Mouse (Mus musculus): Measurements from ENCODE around the gene Aox3. TPM values are rescaled to one million over a fixed set of nuclear protein-coding genes. Genes with fewer than 3 reads are reported as not detected.

Aox3 gene
- polyA plus RNA-seq, 1 experiment from 2014 or later, result 5.2 TPM

DNA sequence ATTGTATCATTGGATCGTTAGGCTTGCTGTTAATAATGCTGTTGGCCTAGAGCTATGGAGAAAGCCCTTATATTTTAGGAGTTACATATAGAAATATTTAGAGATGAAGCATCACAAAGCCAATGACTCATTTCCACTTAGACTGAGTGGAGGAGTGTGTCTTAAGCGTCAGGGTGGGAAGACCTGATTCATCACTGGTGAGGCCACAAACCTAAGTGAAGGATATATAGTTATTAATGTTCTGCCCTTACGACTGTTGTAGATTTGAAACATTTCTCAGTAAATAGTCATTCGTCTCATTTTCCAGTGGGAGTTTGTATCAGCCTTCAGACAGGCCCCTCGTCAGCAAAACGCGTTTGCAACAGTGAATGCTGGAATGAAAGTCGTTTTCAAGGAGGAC, 39.3 kb downstream of the Aox3 start:
- H3K27me3 ChIP-seq, result no peaks in the 10 kb centered on the region
- H3K36me3 ChIP-seq, result no peaks in the 10 kb centered on the region
- WGBS, result 55% methylated on average over 8 of the region's 8 CpGs
- H3K9me3 ChIP-seq (replicated peaks), result no peaks in the 10 kb centered on the region
- no peak overlapping the region for H3K4me2 ChIP-seq
- H3K9ac ChIP-seq, result no peak overlapping the region
- ATAC-seq (replicated peaks; ENCODE audit: low FRiP score), result no peak
- H3K27ac ChIP-seq, result no peak overlapping the region
- no peaks in the 10 kb centered on the region for H3K4me1 ChIP-seq
- no peak overlapping the region for H3K4me3 ChIP-seq (replicated peaks)

DNA sequence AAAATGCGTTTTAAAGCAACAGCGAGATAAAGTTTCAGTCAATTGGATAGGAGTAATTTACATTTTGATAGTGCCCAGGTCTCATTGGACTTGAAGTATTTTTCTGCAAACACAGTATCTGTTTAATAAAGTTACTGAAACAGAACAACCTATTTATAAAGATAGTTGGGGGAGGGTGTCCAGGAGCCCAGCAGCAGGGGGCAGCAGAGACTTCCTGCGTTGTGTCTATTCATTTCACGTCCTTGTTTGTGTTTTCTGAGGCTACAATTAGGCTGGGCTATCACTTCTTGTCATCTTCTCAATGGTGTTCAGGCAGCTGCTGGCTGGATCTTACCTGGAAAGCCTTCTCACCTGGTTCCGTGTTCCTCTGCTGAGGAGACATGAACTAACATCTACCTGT, 43.8 kb downstream of the Aox3 start:
- Histone ChIP-seq H3K4me2 (no peak overlapping the region), H3K4me3 (replicated peaks) (no peak overlapping the region), H3K9me3 (replicated peaks) (no peaks in the 10 kb centered on the region), H3K36me3 (no peaks in the 10 kb centered on the region), H3K27me3 (no peaks in the 10 kb centered on the region), H3K9ac (no peak overlapping the region), H3K27ac (no peak overlapping the region), H3K4me1 (no peaks in the 10 kb centered on the region)
- ATAC-seq (replicated peaks; ENCODE audit: low FRiP score), result no peak
- WGBS, result 48% methylated on average over 5 of the region's 5 CpGs

DNA sequence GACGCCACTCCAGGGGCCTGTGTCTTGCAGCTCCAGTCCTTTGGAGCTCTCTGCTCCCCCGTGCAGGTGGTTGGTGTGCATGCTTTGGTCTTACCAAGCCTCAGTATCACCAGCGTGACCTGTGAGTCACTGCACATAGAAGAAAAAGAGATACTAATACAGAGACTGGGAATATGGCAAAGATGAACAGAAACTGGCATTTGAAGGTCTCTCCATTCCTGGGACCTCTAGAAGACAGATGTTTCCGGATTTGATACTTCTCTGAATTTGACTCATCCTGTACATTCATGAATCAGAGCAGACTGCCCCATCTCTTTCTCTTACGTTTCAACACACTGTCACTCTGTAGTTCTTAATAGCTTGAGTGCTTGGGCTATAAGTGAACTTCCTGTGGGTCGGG, 57.0 kb downstream of the Aox3 start:
- no peak for ATAC-seq (replicated peaks; ENCODE audit: low FRiP score)
- H3K36me3 ChIP-seq, result no peaks in the 10 kb centered on the region
- H3K4me1 ChIP-seq, result no peaks in the 10 kb centered on the region
- H3K4me3 ChIP-seq (replicated peaks), result no peak overlapping the region
- no peak overlapping the region for H3K9ac ChIP-seq
- no peaks in the 10 kb centered on the region for H3K9me3 ChIP-seq (replicated peaks)
- no peak overlapping the region for H3K27ac ChIP-seq
- no peak overlapping the region for H3K4me2 ChIP-seq
- no peaks in the 10 kb centered on the region for H3K27me3 ChIP-seq
- 72% methylated on average over 6 of the region's 6 CpGs for WGBS

DNA sequence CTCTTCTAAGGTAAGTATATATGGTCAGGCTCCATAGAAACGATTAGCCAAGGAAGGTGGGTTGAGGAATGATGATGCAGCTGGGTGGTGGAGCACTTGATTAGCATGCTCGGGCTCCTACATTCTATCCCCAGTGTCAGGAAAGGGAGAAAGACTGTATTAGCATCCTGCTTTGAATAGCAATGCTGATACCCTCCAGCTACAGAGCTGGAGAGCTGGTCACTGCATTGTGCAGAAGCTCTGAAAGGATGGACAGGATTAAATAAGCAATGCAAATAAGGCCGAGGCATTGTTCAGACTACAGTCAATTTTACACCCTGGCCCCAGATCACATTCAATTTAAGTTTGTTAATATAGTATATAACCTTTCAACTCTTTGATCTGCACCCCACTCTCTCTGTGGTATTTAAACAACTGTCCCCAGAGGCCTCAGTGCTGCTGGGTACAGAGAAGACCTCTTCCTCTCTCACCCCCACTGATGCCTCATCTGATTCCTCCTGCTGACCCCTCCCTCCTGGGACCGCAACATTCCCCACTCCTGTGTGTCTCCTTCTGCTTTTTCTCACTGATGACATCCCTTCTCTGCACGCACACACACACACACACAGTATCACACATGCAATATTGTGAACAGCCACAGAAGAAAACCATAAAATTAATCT, 75.7 kb downstream of the Aox3 start:
- no peak overlapping the region for H3K27ac ChIP-seq
- no peak overlapping the region for H3K4me3 ChIP-seq (replicated peaks)
- no peaks in the 10 kb centered on the region for H3K4me1 ChIP-seq
- H3K9me3 ChIP-seq (replicated peaks), result no peaks in the 10 kb centered on the region
- no peaks in the 10 kb centered on the region for H3K36me3 ChIP-seq
- 66% methylated on average over 5 of the region's 5 CpGs for WGBS
- no peak overlapping the region for H3K4me2 ChIP-seq
- no peaks in the 10 kb centered on the region for H3K27me3 ChIP-seq
- H3K9ac ChIP-seq, result no peak overlapping the region
- no peak for ATAC-seq (replicated peaks; ENCODE audit: low FRiP score)

DNA sequence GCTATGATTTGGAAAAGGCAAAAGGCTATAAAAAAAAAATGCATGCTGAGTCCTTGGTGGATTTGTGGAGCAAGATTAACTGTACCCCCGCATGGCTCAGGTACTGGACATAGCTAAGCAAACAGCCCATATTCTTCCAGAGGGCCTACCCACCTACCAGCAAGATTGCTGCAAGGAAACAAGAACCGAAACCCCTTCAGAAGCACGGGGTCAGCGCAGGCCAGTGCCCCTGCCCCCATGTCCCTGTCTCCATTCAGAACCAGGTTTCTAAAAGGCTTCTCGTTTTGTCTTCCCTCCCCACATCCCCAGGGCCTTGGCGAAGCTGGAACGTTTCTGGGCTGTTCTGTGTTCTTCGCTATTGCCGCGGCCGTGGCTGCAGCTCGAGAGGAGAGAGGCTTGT, 81.4 kb downstream of the Aox3 start:
- Histone ChIP-seq H3K36me3 (no peaks in the 10 kb centered on the region), H3K9ac (no peak overlapping the region), H3K4me1 (no peaks in the 10 kb centered on the region; the same call in 1 of the 2 replicates), H3K9me3 (replicated peaks) (no peaks in the 10 kb centered on the region), H3K27ac (no peak overlapping the region), H3K4me3 (replicated peaks) (no peak overlapping the region), H3K4me2 (no peak overlapping the region), H3K27me3 (no peaks in the 10 kb centered on the region)
- no peak for ATAC-seq (replicated peaks; ENCODE audit: low FRiP score)
- WGBS, result 69% methylated on average over 12 of the region's 12 CpGs

DNA sequence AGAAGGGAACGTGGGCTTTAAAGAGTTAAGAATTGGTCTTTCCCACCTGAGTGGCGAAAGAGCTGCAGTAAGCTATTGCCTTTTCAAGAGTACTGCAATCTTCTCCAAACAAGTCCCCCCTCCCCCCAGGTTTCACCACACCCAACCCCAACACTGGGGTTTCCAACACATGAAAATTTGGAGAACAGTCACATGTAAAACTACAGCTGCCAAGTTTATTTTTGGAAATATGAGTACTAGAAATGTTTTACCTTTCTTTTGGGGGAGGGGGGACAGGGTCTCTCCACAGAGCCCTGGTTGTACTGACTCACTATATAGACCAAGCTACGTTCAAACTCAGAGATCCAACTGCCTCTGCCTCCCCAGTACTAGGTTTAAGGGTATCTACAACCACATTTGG, 82.1 kb downstream of the Aox3 start:
- no peak overlapping the region for H3K4me2 ChIP-seq
- H3K4me3 ChIP-seq (replicated peaks), result no peak overlapping the region
- WGBS, result 74% methylated on average over 3 of the region's 3 CpGs
- no peaks in the 10 kb centered on the region for H3K36me3 ChIP-seq
- ATAC-seq (replicated peaks; ENCODE audit: low FRiP score), result no peak
- no peaks in the 10 kb centered on the region; the same call in 1 of the 2 replicates for H3K4me1 ChIP-seq
- no peak overlapping the region for H3K9ac ChIP-seq
- H3K9me3 ChIP-seq (replicated peaks), result no peaks in the 10 kb centered on the region
- H3K27ac ChIP-seq, result no peak overlapping the region
- H3K27me3 ChIP-seq, result no peaks in the 10 kb centered on the region

DNA sequence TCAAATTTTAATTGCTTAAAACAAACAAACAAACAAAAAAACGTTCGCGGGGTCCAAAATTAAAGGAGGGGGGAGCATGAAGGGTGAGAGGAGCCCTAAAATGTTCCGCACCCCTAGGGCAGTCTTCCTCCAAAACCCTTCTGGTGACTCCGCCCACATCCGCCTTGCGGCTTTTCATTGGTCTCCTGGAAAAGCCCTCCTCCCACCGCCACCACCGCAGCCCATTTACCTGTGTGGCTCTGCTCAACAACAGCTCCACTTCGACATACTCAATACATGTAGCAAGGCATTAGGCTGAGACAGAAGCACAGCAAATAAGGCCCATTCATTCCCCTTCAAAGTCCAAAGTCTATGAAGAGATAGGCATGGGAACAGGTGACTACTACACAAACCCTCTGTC, 82.6 kb downstream of the Aox3 start:
- H3K27me3 ChIP-seq, result no peaks in the 10 kb centered on the region
- no peak overlapping the region for H3K27ac ChIP-seq
- WGBS, result 24% methylated on average over 10 of the region's 10 CpGs
- no peak overlapping the region for H3K4me3 ChIP-seq (replicated peaks)
- no peaks in the 10 kb centered on the region; the same call in 1 of the 2 replicates for H3K4me1 ChIP-seq
- ATAC-seq (replicated peaks; ENCODE audit: low FRiP score), result no peak
- H3K9me3 ChIP-seq (replicated peaks), result no peaks in the 10 kb centered on the region
- no peaks in the 10 kb centered on the region for H3K36me3 ChIP-seq
- 0 out of 2 replicates have a peak overlapping the region, but pooled peaks have one; percentile 8 for H3K4me2 ChIP-seq
- no peak overlapping the region for H3K9ac ChIP-seq

DNA sequence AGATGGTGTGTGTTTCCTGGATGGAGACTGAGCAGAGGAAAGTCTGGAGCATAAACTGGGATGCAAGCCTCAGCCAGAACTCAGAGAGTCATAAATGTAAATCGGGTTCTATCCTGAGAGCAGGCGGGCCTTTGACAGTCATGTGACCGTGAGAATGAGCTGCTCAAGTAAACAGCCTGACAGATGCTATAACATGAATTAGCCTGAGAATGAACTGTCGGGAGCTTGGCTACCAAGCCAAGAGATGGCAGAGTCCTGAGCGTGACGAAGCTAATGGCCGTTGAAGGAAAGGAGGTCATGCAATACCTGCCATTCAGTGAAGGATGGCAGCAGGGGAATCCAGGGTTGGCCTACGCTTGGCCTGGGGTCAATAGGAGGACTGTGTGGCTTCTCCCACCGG, 84.1 kb downstream of the Aox3 start:
- H3K27ac ChIP-seq, result no peak overlapping the region
- H3K4me2 ChIP-seq, result no peak overlapping the region
- ATAC-seq (replicated peaks; ENCODE audit: low FRiP score), result peak; percentile 67; the same call in 1 of the 2 replicates
- no peaks in the 10 kb centered on the region for H3K36me3 ChIP-seq
- H3K4me3 ChIP-seq (replicated peaks), result no peak overlapping the region
- 26% methylated on average over 9 of the region's 9 CpGs for WGBS
- no peaks in the 10 kb centered on the region; the same call in 1 of the 2 replicates for H3K4me1 ChIP-seq
- H3K27me3 ChIP-seq, result no peaks in the 10 kb centered on the region
- H3K9ac ChIP-seq, result no peak overlapping the region
- no peaks in the 10 kb centered on the region for H3K9me3 ChIP-seq (replicated peaks)

DNA sequence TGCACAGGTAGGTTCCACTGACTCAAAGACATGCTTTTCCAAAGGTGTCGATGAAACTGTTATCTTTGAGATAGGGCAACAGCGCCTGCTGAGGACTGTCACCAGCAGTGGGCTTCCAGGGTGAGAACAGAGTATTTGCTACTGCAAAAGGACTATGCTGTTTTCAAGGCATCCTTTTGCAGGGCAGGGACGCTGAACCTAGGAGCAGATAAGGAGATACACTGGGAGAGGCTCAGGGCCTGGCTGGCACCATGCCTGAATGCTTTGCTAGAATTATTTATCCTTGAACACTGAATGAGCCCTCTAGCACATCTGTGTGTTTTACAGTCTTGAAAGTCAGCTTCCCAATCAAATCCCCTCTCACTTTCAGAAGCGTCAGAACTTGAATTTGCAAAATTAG, 85.5 kb downstream of the Aox3 start:
- Histone ChIP-seq H3K27me3 (no peaks in the 10 kb centered on the region), H3K4me3 (replicated peaks) (no peak overlapping the region), H3K9me3 (replicated peaks) (no peaks in the 10 kb centered on the region), H3K36me3 (no peaks in the 10 kb centered on the region), H3K27ac (no peak overlapping the region), H3K4me2 (no peak overlapping the region), H3K9ac (no peak overlapping the region), H3K4me1 (no peaks in the 10 kb centered on the region; the same call in 1 of the 2 replicates)
- WGBS, result 74% methylated on average over 4 of the region's 4 CpGs
- ATAC-seq (replicated peaks; ENCODE audit: low FRiP score), result no peak

DNA sequence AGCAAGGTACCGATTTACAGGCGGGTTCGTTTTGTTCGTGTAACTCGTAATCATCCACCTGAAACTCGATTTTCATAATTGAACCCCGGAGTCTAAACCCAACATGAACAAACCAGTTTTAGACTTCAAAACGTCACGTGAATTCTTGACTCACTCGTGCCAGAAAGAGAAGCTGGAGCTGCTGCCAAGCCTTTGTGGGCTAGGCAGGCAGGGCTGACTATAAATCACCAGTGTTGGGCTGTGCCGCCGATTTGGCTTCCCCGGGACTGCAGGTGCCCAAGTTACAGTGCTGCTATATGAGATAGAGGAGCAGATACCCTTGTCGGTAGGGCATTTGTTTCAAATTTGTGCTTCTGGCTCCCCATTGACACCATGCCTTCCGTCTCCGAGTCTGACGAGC, 97.3 kb downstream of the Aox3 start, which contains the start of gene Aox4:
TSS of gene Aox4 (plus strand) at position 195 of the 400 bp plus-strand sequence.
- H3K27ac ChIP-seq, result no peak within 1 kb of the TSS
- no peaks in the 10 kb centered on the region for H3K27me3 ChIP-seq
- no peaks in the 10 kb centered on the region for H3K36me3 ChIP-seq
- no peak for ATAC-seq (replicated peaks; ENCODE audit: low FRiP score)
- no peak within 1 kb of the TSS for H3K4me3 ChIP-seq (replicated peaks)
- no peaks in the 10 kb centered on the region for H3K9me3 ChIP-seq (replicated peaks)
- no peak within 1 kb of the TSS for H3K9ac ChIP-seq
- no peak within 1 kb of the TSS for H3K4me2 ChIP-seq
- no peaks in the 10 kb centered on the region for H3K4me1 ChIP-seq
- WGBS, result 64% methylated on average over 17 of the region's 17 CpGs

DNA sequence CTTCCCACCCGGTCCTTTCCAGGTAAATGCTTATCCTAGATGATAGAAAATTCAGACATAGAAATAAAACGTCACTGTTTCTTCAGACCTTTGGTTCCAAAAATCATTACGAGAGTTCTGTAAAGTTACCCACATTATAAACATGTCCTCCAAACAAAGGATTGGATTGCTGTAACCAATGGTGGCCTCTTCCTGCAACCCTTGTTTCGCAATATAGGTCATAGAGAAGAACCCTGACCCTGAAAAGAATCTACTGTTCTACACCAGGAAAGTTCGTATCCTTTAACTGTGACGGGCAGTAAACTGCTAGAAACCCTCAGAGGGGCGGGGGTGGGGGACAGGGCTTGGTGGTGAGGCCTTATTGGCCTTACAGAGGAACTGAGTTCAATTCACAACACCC, 99.9 kb downstream of the Aox3 start:
- WGBS, result 72% methylated on average over 7 of the region's 7 CpGs
- no peak overlapping the region for H3K4me2 ChIP-seq

DNA sequence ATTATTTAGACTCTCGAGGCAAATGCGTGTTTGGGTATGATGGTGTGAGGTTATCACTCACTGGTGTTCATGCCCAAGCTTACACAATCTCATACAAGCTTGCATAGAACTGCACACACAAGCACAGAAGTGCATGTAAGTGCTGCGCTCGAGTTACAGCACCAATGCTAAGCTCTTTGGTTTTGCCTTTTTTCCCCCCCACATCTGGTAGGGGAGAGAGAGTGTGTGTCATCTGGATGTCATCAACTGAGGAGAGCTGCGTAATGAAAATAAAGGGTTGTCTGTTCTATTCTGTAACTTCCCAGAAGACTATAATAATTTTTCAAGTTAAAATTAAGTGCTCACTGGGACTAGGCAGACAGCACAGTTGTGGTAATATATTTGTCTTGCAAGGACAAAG, 100.9 kb downstream of the Aox3 start:
- no peaks in the 10 kb centered on the region for H3K27me3 ChIP-seq
- 79% methylated on average over 5 of the region's 5 CpGs for WGBS
- no peaks in the 10 kb centered on the region for H3K36me3 ChIP-seq
- H3K9ac ChIP-seq, result no peak overlapping the region
- no peak for ATAC-seq (replicated peaks; ENCODE audit: low FRiP score)
- H3K9me3 ChIP-seq (replicated peaks), result no peaks in the 10 kb centered on the region
- no peaks in the 10 kb centered on the region for H3K4me1 ChIP-seq
- H3K4me2 ChIP-seq, result no peak overlapping the region
- no peak overlapping the region for H3K4me3 ChIP-seq (replicated peaks)
- H3K27ac ChIP-seq, result no peak overlapping the region

More for the DNA sequence above, 99.9 kb downstream of the Aox3 start:
- Histone ChIP-seq H3K9ac (no peak overlapping the region), H3K4me1 (no peaks in the 10 kb centered on the region), H3K4me3 (replicated peaks) (no peak overlapping the region), H3K27ac (no peak overlapping the region), H3K27me3 (no peaks in the 10 kb centered on the region), H3K9me3 (replicated peaks) (no peaks in the 10 kb centered on the region), H3K36me3 (no peaks in the 10 kb centered on the region)
- ATAC-seq (replicated peaks; ENCODE audit: low FRiP score), result no peak

DNA sequence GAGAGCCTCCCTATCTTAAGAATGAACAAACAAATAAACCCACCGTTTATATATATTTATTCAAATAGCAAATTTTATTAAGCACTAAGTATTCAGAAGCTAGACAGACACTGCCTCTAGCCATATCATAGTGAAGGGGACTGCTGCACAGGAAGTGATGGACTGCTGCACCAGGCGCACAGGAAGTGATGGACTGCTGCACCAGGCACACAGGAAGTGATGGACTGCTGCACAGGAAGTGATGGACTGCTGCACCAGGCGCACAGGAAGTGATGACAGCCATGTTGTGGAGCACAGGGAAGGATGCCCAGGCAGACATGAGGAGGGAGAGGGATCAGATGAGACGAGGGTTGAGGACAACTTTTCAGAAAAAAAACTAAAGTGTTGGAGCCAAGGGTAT, 102.4 kb downstream of the Aox3 start:
- no peaks in the 10 kb centered on the region for H3K27me3 ChIP-seq
- no peak for ATAC-seq (replicated peaks; ENCODE audit: low FRiP score)
- no peaks in the 10 kb centered on the region for H3K9me3 ChIP-seq (replicated peaks)
- H3K9ac ChIP-seq, result no peak overlapping the region
- H3K36me3 ChIP-seq, result no peaks in the 10 kb centered on the region
- WGBS, result 93% methylated on average over 4 of the region's 4 CpGs
- H3K4me1 ChIP-seq, result no peaks in the 10 kb centered on the region
- H3K4me3 ChIP-seq (replicated peaks), result no peak overlapping the region
- no peak overlapping the region for H3K4me2 ChIP-seq
- no peak overlapping the region for H3K27ac ChIP-seq
